Mouse (Mus musculus): ENCODE results near the gene Tfeb. TPM values are rescaled to one million over a fixed set of nuclear protein-coding genes. Genes with fewer than 3 reads are reported as not detected.
A peak's percentile ranks its signal among the peaks of the same experiment; 100 is the strongest.

Gene Tfeb
- polyA plus RNA-seq, 1 experiment from 2014 or later = 9.6 TPM

- Histone ChIP-seq H3K4me1 (replicated peaks; ENCODE audit: control insufficient read depth, insufficient read depth, low read length) (peaks cover 35% of the 10 kb centered on the region), H3K9ac (ENCODE audit: low read depth, low read length) (no peak overlapping the region), H3K27ac (ENCODE audit: low read depth, low read length) (no peak overlapping the region), H3K27me3 (replicated peaks; ENCODE audit: control insufficient read depth, insufficient read depth, low read length) (no peaks in the 10 kb centered on the region), H3K4me3 (ENCODE audit: low read depth, low read length) (no peak overlapping the region), H3K4me2 (no peak overlapping the region), H3K36me3 (ENCODE audit: control insufficient read depth, insufficient read depth, low read length) (no peaks in the 10 kb centered on the region), H3K9me3 (ENCODE audit: control insufficient read depth, low read length) (no peaks in the 10 kb centered on the region)
- 84% methylated on average over 14 of the region's 14 CpGs for WGBS
- no peak for DNase-seq (ENCODE audit: low spot score)
- ATAC-seq (replicated peaks; ENCODE audit: low FRiP score) = no peak
These were observed 7.3 kb downstream of the Tfeb start for GRCm38 (mm10) chr17:47744086-47744485.

- Histone ChIP-seq H3K4me3 (ENCODE audit: low read depth, low read length) (no peak overlapping the region), H3K36me3 (ENCODE audit: control insufficient read depth, insufficient read depth, low read length) (no peaks in the 10 kb centered on the region), H3K4me2 (no peak overlapping the region), H3K27ac (ENCODE audit: low read depth, low read length) (no peak overlapping the region), H3K4me1 (replicated peaks; ENCODE audit: control insufficient read depth, insufficient read depth, low read length) (peaks cover 36% of the 10 kb centered on the region), H3K9ac (ENCODE audit: low read depth, low read length) (no peak overlapping the region), H3K27me3 (replicated peaks; ENCODE audit: control insufficient read depth, insufficient read depth, low read length) (no peaks in the 10 kb centered on the region), H3K9me3 (ENCODE audit: control insufficient read depth, low read length) (no peaks in the 10 kb centered on the region)
- ATAC-seq (replicated peaks; ENCODE audit: low FRiP score) = no peak
- DNase-seq (ENCODE audit: low spot score) = no peak
- WGBS = 83% methylated on average over 10 of the region's 10 CpGs
These were observed 8.0 kb downstream of the Tfeb start for GRCm38 (mm10) chr17:47744746-47745368.

- peaks cover 38% of the 10 kb centered on the region for H3K4me1 ChIP-seq (replicated peaks; ENCODE audit: control insufficient read depth, insufficient read depth, low read length)
- no peak overlapping the region for H3K4me3 ChIP-seq (ENCODE audit: low read depth, low read length)
- no peaks in the 10 kb centered on the region for H3K36me3 ChIP-seq (ENCODE audit: control insufficient read depth, insufficient read depth, low read length)
- 72% methylated on average over 14 of the region's 14 CpGs for WGBS
- H3K9me3 ChIP-seq (ENCODE audit: control insufficient read depth, low read length) = no peaks in the 10 kb centered on the region; the same call in 1 of the 2 replicates
- no peak for DNase-seq (ENCODE audit: low spot score)
- no peak for ATAC-seq (replicated peaks; ENCODE audit: low FRiP score)
- no peak overlapping the region for H3K4me2 ChIP-seq
- H3K27me3 ChIP-seq (replicated peaks; ENCODE audit: control insufficient read depth, insufficient read depth, low read length) = no peaks in the 10 kb centered on the region
- no peak overlapping the region for H3K9ac ChIP-seq (ENCODE audit: low read depth, low read length)
- 0 out of 2 replicates have a peak overlapping the region, but pooled peaks have one; percentile 54 for H3K27ac ChIP-seq (ENCODE audit: low read depth, low read length)
These were observed 12.1 kb downstream of the Tfeb start for GRCm38 (mm10) chr17:47748791-47749553.

GRCm38 (mm10) chr17:47749626-47750025 is 12.8 kb downstream of the Tfeb start:
- WGBS = 55% methylated on average over 3 of the region's 3 CpGs
- no peaks in the 10 kb centered on the region for H3K27me3 ChIP-seq (replicated peaks; ENCODE audit: control insufficient read depth, insufficient read depth, low read length)
- ATAC-seq (replicated peaks; ENCODE audit: low FRiP score) (peak; percentile 74), DNase-seq (ENCODE audit: low spot score) (no peak)
- no peak overlapping the region for H3K9ac ChIP-seq (ENCODE audit: low read depth, low read length)
- H3K9me3 ChIP-seq (ENCODE audit: control insufficient read depth, low read length) = no peaks in the 10 kb centered on the region; the same call in 1 of the 2 replicates
- H3K4me3 ChIP-seq (ENCODE audit: low read depth, low read length) = no peak overlapping the region
- 0 out of 2 replicates have a peak overlapping the region, but pooled peaks have one; percentile 54 for H3K27ac ChIP-seq (ENCODE audit: low read depth, low read length)
- no peak overlapping the region for H3K4me2 ChIP-seq
- peaks cover 41% of the 10 kb centered on the region for H3K4me1 ChIP-seq (replicated peaks; ENCODE audit: control insufficient read depth, insufficient read depth, low read length)
- no peaks in the 10 kb centered on the region for H3K36me3 ChIP-seq (ENCODE audit: control insufficient read depth, insufficient read depth, low read length)

GRCm38 (mm10) chr17:47750101-47750500 is 13.3 kb downstream of the Tfeb start:
- Histone ChIP-seq H3K4me2 (no peak overlapping the region), H3K36me3 (ENCODE audit: control insufficient read depth, insufficient read depth, low read length) (no peaks in the 10 kb centered on the region), H3K27me3 (replicated peaks; ENCODE audit: control insufficient read depth, insufficient read depth, low read length) (no peaks in the 10 kb centered on the region), H3K9me3 (ENCODE audit: control insufficient read depth, low read length) (no peaks in the 10 kb centered on the region; the same call in 1 of the 2 replicates), H3K9ac (ENCODE audit: low read depth, low read length) (no peak overlapping the region), H3K4me1 (replicated peaks; ENCODE audit: control insufficient read depth, insufficient read depth, low read length) (peaks cover 44% of the 10 kb centered on the region), H3K27ac (ENCODE audit: low read depth, low read length) (no peak overlapping the region), H3K4me3 (ENCODE audit: low read depth, low read length) (no peak overlapping the region)
- ATAC-seq (replicated peaks; ENCODE audit: low FRiP score) (no peak), DNase-seq (ENCODE audit: low spot score) (no peak)
- WGBS = 57% methylated on average over 6 of the region's 6 CpGs

- no peak overlapping the region for H3K27ac ChIP-seq (ENCODE audit: low read depth, low read length)
These were observed 15.0 kb downstream of the Tfeb start for GRCm38 (mm10) chr17:47751811-47752210.

GRCm38 (mm10) chr17:47753130-47753775 is 16.4 kb downstream of the Tfeb start:
- no peaks in the 10 kb centered on the region for H3K36me3 ChIP-seq (ENCODE audit: control insufficient read depth, insufficient read depth, low read length)
- H3K4me3 ChIP-seq (ENCODE audit: low read depth, low read length) = no peak overlapping the region
- peak overlapping the region; percentile 28 for H3K4me2 ChIP-seq
- no peaks in the 10 kb centered on the region; the same call in 1 of the 2 replicates for H3K9me3 ChIP-seq (ENCODE audit: control insufficient read depth, low read length)
- H3K27ac ChIP-seq (ENCODE audit: low read depth, low read length) = peak overlapping the region; percentile 67
- WGBS = 42% methylated on average over 8 of the region's 8 CpGs
- DNase-seq (ENCODE audit: low spot score) (no peak), ATAC-seq (replicated peaks; ENCODE audit: low FRiP score) (peak; percentile 78)
- H3K9ac ChIP-seq (ENCODE audit: low read depth, low read length) = peak overlapping the region; percentile 23; the same call in 1 of the 2 replicates
- H3K27me3 ChIP-seq (replicated peaks; ENCODE audit: control insufficient read depth, insufficient read depth, low read length) = no peaks in the 10 kb centered on the region
- H3K4me1 ChIP-seq (replicated peaks; ENCODE audit: control insufficient read depth, insufficient read depth, low read length) = peaks cover 48% of the 10 kb centered on the region

More at GRCm38 (mm10) chr17:47751811-47752210, 15.0 kb downstream of the Tfeb start:
- Histone ChIP-seq H3K4me1 (replicated peaks; ENCODE audit: control insufficient read depth, insufficient read depth, low read length) (peaks cover 48% of the 10 kb centered on the region), H3K4me2 (no peak overlapping the region), H3K36me3 (ENCODE audit: control insufficient read depth, insufficient read depth, low read length) (no peaks in the 10 kb centered on the region), H3K4me3 (ENCODE audit: low read depth, low read length) (no peak overlapping the region), H3K27me3 (replicated peaks; ENCODE audit: control insufficient read depth, insufficient read depth, low read length) (no peaks in the 10 kb centered on the region), H3K9ac (ENCODE audit: low read depth, low read length) (no peak overlapping the region), H3K9me3 (ENCODE audit: control insufficient read depth, low read length) (no peaks in the 10 kb centered on the region; the same call in 1 of the 2 replicates)
- 76% methylated on average over 5 of the region's 5 CpGs for WGBS
- DNase-seq (ENCODE audit: low spot score) (no peak), ATAC-seq (replicated peaks; ENCODE audit: low FRiP score) (no peak)

- Histone ChIP-seq H3K27ac (ENCODE audit: low read depth, low read length) (peak overlapping the region; percentile 57), H3K27me3 (replicated peaks; ENCODE audit: control insufficient read depth, insufficient read depth, low read length) (no peaks in the 10 kb centered on the region), H3K4me2 (peak overlapping the region; percentile 41), H3K4me1 (replicated peaks; ENCODE audit: control insufficient read depth, insufficient read depth, low read length) (peaks cover 40% of the 10 kb centered on the region), H3K9me3 (ENCODE audit: control insufficient read depth, low read length) (no peaks in the 10 kb centered on the region; the same call in 1 of the 2 replicates), H3K36me3 (ENCODE audit: control insufficient read depth, insufficient read depth, low read length) (no peaks in the 10 kb centered on the region), H3K4me3 (ENCODE audit: low read depth, low read length) (no peak overlapping the region), H3K9ac (ENCODE audit: low read depth, low read length) (peak overlapping the region; percentile 32; the same call in 1 of the 2 replicates)
- DNase-seq (ENCODE audit: low spot score) = no peak
- ATAC-seq (replicated peaks; ENCODE audit: low FRiP score) = peak; percentile 31; the same call in 1 of the 2 replicates
- WGBS = 45% methylated on average over 11 of the region's 13 CpGs
These were observed 17.4 kb downstream of the Tfeb start for GRCm38 (mm10) chr17:47754246-47754645.

Data from liver, embryonic 11.5 days (tissue).